Mouse (Mus musculus) hindbrain, embryonic 11.5 days (tissue): ENCODE measurements around the gene Srsf5. TPM values are rescaled to one million over a fixed set of nuclear protein-coding genes. Genes with fewer than 3 reads are reported as not detected.

Experiments
- ATAC-seq: fragments of 200-750 bp; cut with Nextera tagmentation; 2 replicates; pipeline ENCODE4 v1.8.0; 2017; ENCODE audit warnings: mild to moderate bottlenecking, moderate TSS enrichment, moderate library complexity; ENCODE audit not compliant: low FRiP score
- DNase-seq: peaks from one replicate; pipeline ENCODE4 v3.0.0-alpha.2; 2015; ENCODE audit warnings: low spot score
- H3K27ac ChIP-seq: fragments of 300-500 bp; sonication (generic); 2 replicates; pipeline ENCODE4 v1.5.1; 2014; ENCODE audit warnings: mild to moderate bottlenecking, low read depth, low read length
- H3K27me3 ChIP-seq: fragments of 300-500 bp; sonication (generic); 2 replicates; pipeline ENCODE4 v1.6.1; 2014; ENCODE audit warnings: mild to moderate bottlenecking, low read length, moderate library complexity, mixed read lengths; ENCODE audit not compliant: control insufficient read depth, insufficient read depth
- H3K36me3 ChIP-seq: fragments of 300-500 bp; sonication (generic); 2 replicates; pipeline ENCODE4 v1.6.1; 2014; ENCODE audit warnings: mild to moderate bottlenecking, low read length, moderate library complexity, mixed read lengths; ENCODE audit not compliant: control insufficient read depth, insufficient read depth
- H3K4me1 ChIP-seq: fragments of 300-500 bp; sonication (generic); replicated peaks from 2 replicates; pipeline ENCODE4 v1.6.1; 2014; ENCODE audit warnings: low read length, mixed read lengths; ENCODE audit not compliant: control insufficient read depth, insufficient read depth
- H3K4me2 ChIP-seq: fragments of 300-500 bp; sonication (generic); replicated peaks from 2 replicates; pipeline ENCODE4 v1.6.1; 2014; ENCODE audit warnings: mild to moderate bottlenecking, low read depth, low read length
- H3K4me3 ChIP-seq: fragments of 300-500 bp; sonication (generic); 2 replicates; pipeline ENCODE4 v1.5.1; 2014; ENCODE audit warnings: low read depth, low read length
- H3K9ac ChIP-seq: fragments of 300-500 bp; sonication (generic); 2 replicates; pipeline ENCODE4 v1.6.1; 2014; ENCODE audit warnings: low read depth, low read length
- H3K9me3 ChIP-seq: fragments of 300-500 bp; sonication (generic); 2 replicates; pipeline ENCODE4 v1.6.1; 2016; ENCODE audit warnings: low read length; ENCODE audit not compliant: control insufficient read depth
- WGBS: fragments of 180-500 bp; shearing (Covaris S2); extraction: QIAGEN DNeasy Blood & Tissue Kit; methylation state at CpG from one replicate; pipeline ENCODE4 v1.1.7; 2014; 5-methylcytosine and 5-hydroxymethylcytosine counted together
- polyA plus RNA-seq: library from polyadenylated mRNA; unstranded; fragments of >200 nt; fragmentation: Nextera tagmentation; extraction: Ambion mirVana; gene quantifications from 2 replicates; pipeline ENCODE4 v1.2.1, GENCODE M21; 2014

The Srsf5 gene
- polyA plus RNA-seq, 1 experiment from 2014 or later, result 291 TPM

DNA sequence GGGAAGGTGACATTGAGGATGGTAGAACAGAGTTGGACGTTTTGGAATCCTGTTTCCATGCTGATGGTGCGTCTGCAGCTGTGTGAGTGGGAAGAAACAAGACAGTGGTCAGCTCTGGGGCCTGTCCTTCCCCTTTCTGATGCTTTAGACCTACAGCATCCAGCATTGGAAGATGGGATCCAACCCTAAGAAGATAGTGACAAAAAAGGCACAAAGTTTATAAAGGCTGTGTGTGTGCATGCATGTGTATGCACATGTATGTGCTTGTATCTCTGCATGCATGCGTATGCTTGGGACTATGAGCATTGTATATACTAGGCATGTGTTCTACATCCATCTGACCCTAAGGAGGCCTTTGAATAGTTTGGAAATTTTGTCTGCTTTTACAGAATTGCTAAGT, 10.7 kb downstream of the Srsf5 start:
- peaks cover 9% of the 10 kb centered on the region for H3K36me3 ChIP-seq

DNA sequence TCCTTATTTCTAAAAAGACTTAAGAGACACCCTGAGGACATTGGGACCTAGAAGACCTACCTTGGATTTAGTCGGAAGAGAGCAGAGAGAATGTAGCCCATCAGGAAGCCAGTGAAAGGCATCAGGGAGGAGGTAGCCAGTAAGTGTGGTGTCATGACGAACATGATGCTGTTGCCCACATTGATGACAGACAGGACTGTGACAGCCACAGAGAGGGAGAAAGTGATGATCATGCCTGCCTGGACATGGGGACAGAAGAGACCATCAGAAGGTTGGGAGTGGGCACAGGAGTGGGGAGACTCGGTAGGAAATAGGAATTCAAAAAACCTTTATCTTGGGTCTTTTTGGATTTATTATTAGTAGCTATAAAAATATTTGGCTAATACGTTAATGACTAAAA, 12.7 kb downstream of the Srsf5 start:
- H3K36me3 ChIP-seq, result peaks cover 8% of the 10 kb centered on the region; the same call in 1 of the 2 replicates
- H3K4me2 ChIP-seq, result no peak overlapping the region
- H3K9me3 ChIP-seq, result no peaks in the 10 kb centered on the region
- DNase-seq, result no peak
- H3K27ac ChIP-seq, result no peak overlapping the region
- 86% methylated on average over 4 of the region's 4 CpGs for WGBS
- H3K27me3 ChIP-seq, result no peaks in the 10 kb centered on the region
- no peak overlapping the region for H3K9ac ChIP-seq
- ATAC-seq, result no peak
- H3K4me1 ChIP-seq, result no peaks in the 10 kb centered on the region
- H3K4me3 ChIP-seq, result no peak overlapping the region

More for the DNA sequence above, 10.7 kb downstream of the Srsf5 start:
- 89% methylated on average over 3 of the region's 3 CpGs for WGBS
- DNase-seq, result no peak
- H3K9ac ChIP-seq, result no peak overlapping the region
- no peaks in the 10 kb centered on the region for H3K9me3 ChIP-seq
- ATAC-seq, result no peak
- no peaks in the 10 kb centered on the region for H3K27me3 ChIP-seq
- no peak overlapping the region for H3K4me3 ChIP-seq
- H3K4me2 ChIP-seq, result no peak overlapping the region
- H3K27ac ChIP-seq, result no peak overlapping the region
- no peaks in the 10 kb centered on the region for H3K4me1 ChIP-seq

GRCm38 (mm10) chr12:80962566-80962965, 17.3 kb downstream of the Srsf5 start:
- 83% methylated on average over 4 of the region's 4 CpGs for WGBS
- no peaks in the 10 kb centered on the region for H3K4me1 ChIP-seq
- H3K9me3 ChIP-seq, result no peaks in the 10 kb centered on the region
- H3K27me3 ChIP-seq, result no peaks in the 10 kb centered on the region
- DNase-seq (no peak), ATAC-seq (no peak)
- no peak overlapping the region for H3K4me3 ChIP-seq
- H3K36me3 ChIP-seq, result no peaks in the 10 kb centered on the region
- no peak overlapping the region for H3K4me2 ChIP-seq
- no peak overlapping the region for H3K27ac ChIP-seq
- no peak overlapping the region for H3K9ac ChIP-seq

DNA sequence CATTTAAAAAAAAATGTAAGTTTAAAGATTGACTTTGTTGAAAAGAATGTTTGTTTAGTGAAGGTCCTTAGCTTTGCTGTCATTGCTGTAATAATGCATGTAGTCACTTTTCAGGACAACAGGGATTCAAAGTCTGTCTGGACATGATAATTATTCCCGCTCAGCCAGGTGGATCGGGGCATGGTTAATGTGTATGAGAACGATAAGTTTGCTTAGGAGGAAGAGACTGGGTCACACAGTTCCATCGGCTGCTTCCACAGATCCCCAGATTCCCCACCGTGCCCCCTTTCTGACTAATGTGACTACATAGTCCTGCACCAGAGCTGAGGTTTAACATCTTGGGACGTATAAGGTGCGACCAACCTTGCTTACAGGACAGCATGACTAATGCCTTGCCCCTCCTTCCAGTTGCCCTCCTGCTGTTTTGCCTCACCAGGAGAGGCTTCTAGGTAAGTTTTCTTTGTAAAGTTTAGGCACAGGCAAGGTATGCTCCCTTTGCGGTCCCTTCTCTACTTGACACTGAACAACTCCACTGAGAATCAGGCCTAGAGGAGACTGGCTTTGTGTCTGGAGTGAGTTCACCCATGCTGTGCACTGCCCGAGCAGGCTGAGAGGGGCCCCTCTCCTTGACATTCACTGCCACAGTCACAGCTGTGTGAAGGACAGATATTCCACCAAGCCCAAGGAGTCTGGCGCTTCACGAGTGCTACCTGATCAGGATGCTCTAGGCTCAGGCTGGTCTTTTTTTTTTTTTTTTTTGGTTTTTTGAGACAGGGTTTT, 20.9 kb downstream of the Srsf5 start:
- 84% methylated on average over 11 of the region's 11 CpGs for WGBS
- no peaks in the 10 kb centered on the region for H3K27me3 ChIP-seq
- no peaks in the 10 kb centered on the region for H3K9me3 ChIP-seq
- no peaks in the 10 kb centered on the region for H3K36me3 ChIP-seq
- no peak overlapping the region for H3K27ac ChIP-seq
- DNase-seq (no peak), ATAC-seq (no peak)
- H3K4me1 ChIP-seq, result no peaks in the 10 kb centered on the region
- no peak overlapping the region for H3K4me2 ChIP-seq
- no peak overlapping the region for H3K9ac ChIP-seq
- H3K4me3 ChIP-seq, result no peak overlapping the region

- no peaks in the 10 kb centered on the region for H3K27me3 ChIP-seq
- no peak overlapping the region for H3K4me2 ChIP-seq
- H3K27ac ChIP-seq, result no peak overlapping the region
- no peaks in the 10 kb centered on the region for H3K4me1 ChIP-seq
- H3K9ac ChIP-seq, result no peak overlapping the region
- DNase-seq (no peak), ATAC-seq (no peak)
- no peak overlapping the region for H3K4me3 ChIP-seq
- H3K36me3 ChIP-seq, result no peaks in the 10 kb centered on the region
- H3K9me3 ChIP-seq, result no peaks in the 10 kb centered on the region
- WGBS, result 91% methylated on average over 9 of the region's 9 CpGs
These were observed 22.6 kb downstream of the Srsf5 start for GRCm38 (mm10) chr12:80967918-80968317.

- no peaks in the 10 kb centered on the region for H3K36me3 ChIP-seq
- H3K4me2 ChIP-seq, result no peak within 1 kb of the TSS
- H3K4me1 ChIP-seq, result no peaks in the 10 kb centered on the region
- DNase-seq, result no peak
- H3K4me3 ChIP-seq, result no peak within 1 kb of the TSS
- H3K27me3 ChIP-seq, result no peaks in the 10 kb centered on the region
- no peak within 1 kb of the TSS for H3K9ac ChIP-seq
- 89% methylated on average over 5 of the region's 5 CpGs for WGBS
- no peak for ATAC-seq
- H3K9me3 ChIP-seq, result no peaks in the 10 kb centered on the region
- H3K27ac ChIP-seq, result no peak within 1 kb of the TSS
These were observed 23.3 kb downstream of the Srsf5 start, which contains the start of gene Slc10a1 for GRCm38 (mm10) chr12:80968605-80969004. Gene Slc10a1 (minus strand): TSS chr12:80968705.

DNA sequence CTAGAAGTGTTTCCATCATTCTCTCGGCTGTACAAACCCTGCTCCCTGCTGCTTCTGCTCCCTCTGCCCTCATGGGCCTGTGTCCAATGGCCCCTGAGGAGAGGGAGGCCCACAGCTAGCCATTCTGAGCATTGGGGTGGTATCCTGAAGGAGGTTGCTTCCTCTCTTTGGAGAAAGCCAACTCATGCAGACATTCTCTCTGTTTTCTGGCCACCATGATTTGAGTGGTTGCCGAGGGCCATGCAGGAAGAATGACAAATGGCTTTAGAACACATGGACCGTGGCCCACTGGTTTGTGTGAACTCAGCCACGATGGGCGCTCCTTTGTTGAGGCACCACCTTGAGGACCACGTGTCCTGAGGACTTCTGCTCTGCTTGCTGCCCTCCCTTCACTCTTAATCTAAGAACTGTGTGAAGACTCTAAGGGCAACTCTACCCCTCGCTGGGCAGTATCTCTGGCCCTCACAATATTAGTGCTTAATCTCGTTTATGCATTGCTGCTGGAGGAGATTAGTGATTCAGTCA, 24.9 kb downstream of the Srsf5 start:
- ATAC-seq, result no peak
- Histone ChIP-seq H3K27ac (no peak overlapping the region), H3K27me3 (no peaks in the 10 kb centered on the region), H3K36me3 (no peaks in the 10 kb centered on the region), H3K9me3 (no peaks in the 10 kb centered on the region), H3K4me2 (no peak overlapping the region), H3K4me3 (no peak overlapping the region), H3K4me1 (no peaks in the 10 kb centered on the region), H3K9ac (no peak overlapping the region)
- 65% methylated on average over 8 of the region's 8 CpGs for WGBS
- DNase-seq, result no peak

- DNase-seq, result no peak
- WGBS, result 40% methylated on average over 3 of the region's 3 CpGs
These were observed 26.5 kb downstream of the Srsf5 start for GRCm38 (mm10) chr12:80971756-80972155.

More at GRCm38 (mm10) chr12:80971756-80972155, 26.5 kb downstream of the Srsf5 start:
- Histone ChIP-seq H3K4me1 (no peaks in the 10 kb centered on the region), H3K27ac (no peak overlapping the region), H3K27me3 (no peaks in the 10 kb centered on the region), H3K9me3 (no peaks in the 10 kb centered on the region), H3K36me3 (no peaks in the 10 kb centered on the region), H3K4me2 (no peak overlapping the region), H3K9ac (no peak overlapping the region), H3K4me3 (no peak overlapping the region)
- no peak for ATAC-seq
